Mouse (Mus musculus) CD4-positive naive resting alpha-beta T cell, adult 57 days (primary cell): ENCODE results near the gene Kmt2a. TPM values are rescaled to one million over a fixed set of nuclear protein-coding genes. Genes with fewer than 3 reads are reported as not detected.

Experiments
- total RNA-seq: library from RNA; stranded (reverse); gene quantifications from one replicate; pipeline ENCODE4 v1.2.4, GENCODE M21; 2023

Gene Kmt2a
- 156 TPM for total RNA-seq

GRCm38 (mm10) chr9:44881221-44881871 is at the start of gene Kmt2a:
Kmt2a (minus strand) TSS chr9:44881296.

GRCm38 (mm10) chr9:44920374-44921122 is 39.5 kb upstream of the Kmt2a start, which contains the start of gene Atp5l:
Atp5l (minus strand) TSS chr9:44920742.

GRCm38 (mm10) chr9:44802808-44803450 is 78.2 kb downstream of the Kmt2a start, which contains the start of gene Ttc36:
Ttc36 (minus strand) TSS chr9:44803072.

GRCm38 (mm10) chr9:44799102-44799957 is 81.8 kb downstream of the Kmt2a start, which contains the start of gene Tmem25:
Tmem25 (minus strand) TSS chr9:44799307.

GRCm38 (mm10) chr9:44767101-44768028 is 113.7 kb downstream of the Kmt2a start, which contains the start of the genes Arcn1 and Ift46:
Arcn1 (minus strand) TSS chr9:44767845.
Ift46 (plus strand) TSS chr9:44767908.

Other genes starting within 250 kb of the Kmt2a start
- gene Treh, start 208.1 kb downstream of the Kmt2a start, total RNA-seq = not detected
- 5.0 TPM for gene Phldb1, start 146.1 kb downstream of the Kmt2a start, total RNA-seq
- 120 TPM for gene Arcn1, start 113.5 kb downstream of the Kmt2a start, total RNA-seq
- 66.4 TPM for gene Ift46, start 113.4 kb downstream of the Kmt2a start, total RNA-seq
- gene Tmem25, start 82.0 kb downstream of the Kmt2a start, total RNA-seq = 0.65 TPM
- 3.5 TPM for gene Ttc36, start 78.2 kb downstream of the Kmt2a start, total RNA-seq
- gene Atp5l, start 39.4 kb upstream of the Kmt2a start, total RNA-seq = 145 TPM
- 118 TPM for gene Ube4a, start 84.3 kb upstream of the Kmt2a start, total RNA-seq
- gene Cd3g, start 99.1 kb upstream of the Kmt2a start, total RNA-seq = 487 TPM
- gene Cd3d, start 100.5 kb upstream of the Kmt2a start, total RNA-seq = 428 TPM
- 844 TPM for gene Cd3e, start 128.3 kb upstream of the Kmt2a start, total RNA-seq
- 0.41 TPM for gene Mpzl2, start 158.5 kb upstream of the Kmt2a start, total RNA-seq
- 16.9 TPM for gene Mpzl3, start 173.9 kb upstream of the Kmt2a start, total RNA-seq
- gene Jaml, start 197.9 kb upstream of the Kmt2a start, total RNA-seq = 9.7 TPM
- gene Scn2b, start 236.5 kb upstream of the Kmt2a start, total RNA-seq = 0.27 TPM